Mouse (Mus musculus) heart, embryonic 14.5 days (tissue): ENCODE data around the gene Eea1. TPM values are rescaled to one million over a fixed set of nuclear protein-coding genes. Genes with fewer than 3 reads are reported as not detected.
A peak's percentile ranks its signal among the peaks of the same experiment; 100 is the strongest.

Source experiments
- ATAC-seq: fragments of 200-750 bp; cut with Nextera tagmentation; 2 replicates; pipeline ENCODE4 v1.8.0; 2017; ENCODE audit warnings: low read depth, moderate TSS enrichment; ENCODE audit not compliant: insufficient number of reproducible peaks, insufficient read depth, low FRiP score
- H3K27ac ChIP-seq, 2 experiments: fragments of 200-500 bp in 1 of 2; fragments of 300-500 bp in 1 of 2; sonication (generic) in 1 of 2; replicated peaks in 1 of 2; 2 replicates each; pipeline ENCODE4 v1.5.1; 2012 to 2014; ENCODE audit warnings: low read depth in 2 of 2, low read length in 2 of 2, control low read depth in 1 of 2, mild to moderate bottlenecking in 1 of 2, mixed read lengths in 1 of 2; ENCODE audit not compliant: control insufficient read depth in 1 of 2, insufficient read depth in 1 of 2
- H3K27me3 ChIP-seq: fragments of 300-500 bp; sonication (generic); 2 replicates; pipeline ENCODE4 v1.6.1; 2014; ENCODE audit warnings: mild to moderate bottlenecking, low read length, control low read depth; ENCODE audit not compliant: control insufficient read depth, insufficient read depth
- H3K36me3 ChIP-seq: fragments of 300-500 bp; sonication (generic); 2 replicates; pipeline ENCODE4 v1.6.1; 2014; ENCODE audit warnings: mild to moderate bottlenecking, control low read depth, low read length, mixed read lengths; ENCODE audit not compliant: control insufficient read depth, insufficient read depth
- H3K4me1 ChIP-seq, 2 experiments: fragments of 200-500 bp in 1 of 2; fragments of 300-500 bp in 1 of 2; sonication (generic) in 1 of 2; 2 replicates each; pipeline ENCODE4 v1.6.1; 2012 to 2014; ENCODE audit warnings: low read length in 2 of 2, control low read depth in 1 of 2, mixed read lengths in 1 of 2; ENCODE audit not compliant: control insufficient read depth in 2 of 2, insufficient read depth in 2 of 2
- H3K4me2 ChIP-seq: fragments of 300-500 bp; sonication (generic); 2 replicates; pipeline ENCODE4 v1.6.1; 2014; ENCODE audit warnings: mild to moderate bottlenecking, low read length
- H3K4me3 ChIP-seq, 2 experiments: fragments of 200-500 bp in 1 of 2; fragments of 300-500 bp in 1 of 2; sonication (generic) in 1 of 2; 2 replicates each; pipeline ENCODE4 v1.5.1; 2012 to 2014; ENCODE audit warnings: low read length in 2 of 2, mild to moderate bottlenecking in 2 of 2, control low read depth in 1 of 2, low read depth in 1 of 2, moderate library complexity in 1 of 2; ENCODE audit not compliant: control insufficient read depth in 1 of 2, insufficient read depth in 1 of 2
- H3K9ac ChIP-seq: fragments of 300-500 bp; sonication (generic); 2 replicates; pipeline ENCODE4 v1.6.1; 2014; ENCODE audit warnings: mild to moderate bottlenecking, low read length
- H3K9me3 ChIP-seq: fragments of 300-500 bp; sonication (generic); 2 replicates; pipeline ENCODE4 v1.6.1; 2016; ENCODE audit warnings: low read length, control low read depth; ENCODE audit not compliant: control insufficient read depth
- WGBS: fragments of 180-500 bp; shearing (Covaris S2); extraction: QIAGEN DNeasy Blood & Tissue Kit; methylation state at CpG from one replicate; pipeline ENCODE4 v1.1.7; 2014; 5-methylcytosine and 5-hydroxymethylcytosine counted together
- polyA plus RNA-seq: library from polyadenylated mRNA; unstranded; fragments of >200 nt; fragmentation: Nextera tagmentation; extraction: Ambion mirVana; gene quantifications from 2 replicates; pipeline ENCODE4 v1.2.1, GENCODE M21; 2014

Gene Eea1
- polyA plus RNA-seq, 1 experiment from 2014 or later, result 24.3 TPM

GRCm38 (mm10) chr10:95951346-95951745, 10.9 kb downstream of the Eea1 start:
- no peak overlapping the region for H3K27ac ChIP-seq
- WGBS, result 91% methylated on average over 2 of the region's 2 CpGs

GRCm38 (mm10) chr10:95956629-95957028, 16.2 kb downstream of the Eea1 start:
- Histone ChIP-seq H3K27ac (no peak overlapping the region), H3K36me3 (no peaks in the 10 kb centered on the region), H3K9ac (no peak overlapping the region), H3K9me3 (0 out of 2 replicates have a peak, but pooled peaks cover 3% of the 10 kb centered on the region), H3K4me3 (no peak overlapping the region), H3K27me3 (no peaks in the 10 kb centered on the region), H3K4me1 (no peaks in the 10 kb centered on the region), H3K4me2 (no peak overlapping the region)
- no peak for ATAC-seq
- 87% methylated on average over 2 of the region's 2 CpGs for WGBS

More at GRCm38 (mm10) chr10:95951346-95951745, 10.9 kb downstream of the Eea1 start:
- Histone ChIP-seq H3K9me3 (no peaks in the 10 kb centered on the region), H3K4me3 (no peak overlapping the region), H3K9ac (no peak overlapping the region), H3K4me1 (no peaks in the 10 kb centered on the region; a peak in 1 of 4 replicates), H3K27me3 (no peaks in the 10 kb centered on the region), H3K36me3 (no peaks in the 10 kb centered on the region), H3K4me2 (no peak overlapping the region)
- ATAC-seq, result no peak

- no peak for ATAC-seq
- H3K27ac ChIP-seq, result no peak overlapping the region
- no peak overlapping the region for H3K4me3 ChIP-seq
- no peak overlapping the region for H3K9ac ChIP-seq
- WGBS, result 69% methylated on average over 1 of the region's 1 CpGs
- 0 out of 2 replicates have a peak, but pooled peaks cover 3% of the 10 kb centered on the region for H3K9me3 ChIP-seq
- H3K4me1 ChIP-seq, result no peaks in the 10 kb centered on the region
- H3K4me2 ChIP-seq, result no peak overlapping the region
- no peaks in the 10 kb centered on the region for H3K27me3 ChIP-seq
- no peaks in the 10 kb centered on the region for H3K36me3 ChIP-seq
Observed at GRCm38 (mm10) chr10:95957574-95957973, 17.1 kb downstream of the Eea1 start.

GRCm38 (mm10) chr10:95964679-95965078, 24.2 kb downstream of the Eea1 start:
- H3K9ac ChIP-seq, result no peak overlapping the region
- H3K27me3 ChIP-seq, result no peaks in the 10 kb centered on the region
- WGBS, result 83% methylated on average over 1 of the region's 1 CpGs
- H3K27ac ChIP-seq, result no peak overlapping the region
- no peak for ATAC-seq
- 0 out of 2 replicates have a peak, but pooled peaks cover 2% of the 10 kb centered on the region for H3K9me3 ChIP-seq
- no peak overlapping the region for H3K4me2 ChIP-seq
- H3K36me3 ChIP-seq, result no peaks in the 10 kb centered on the region
- H3K4me1 ChIP-seq, result peaks cover under 1 to 8% of the 10 kb centered on the region in 2 experiments; a peak in 1 of 4 replicates
- no peak overlapping the region for H3K4me3 ChIP-seq

GRCm38 (mm10) chr10:95969694-95970093, 29.2 kb downstream of the Eea1 start:
- Histone ChIP-seq H3K4me3 (no peak overlapping the region), H3K9me3 (no peaks in the 10 kb centered on the region), H3K4me2 (no peak overlapping the region), H3K27me3 (no peaks in the 10 kb centered on the region), H3K4me1 (peaks cover 6 to 20% of the 10 kb centered on the region in 2 experiments; a peak in 3 of 4 replicates), H3K27ac (peak overlapping the region in 1 of 2 experiments; percentile 85; a peak in 1 of 4 replicates), H3K36me3 (peaks cover 3% of the 10 kb centered on the region; the same call in 1 of the 2 replicates), H3K9ac (no peak overlapping the region)
- 94% methylated on average over 1 of the region's 1 CpGs for WGBS
- no peak for ATAC-seq

- 3% methylated on average over 3 of the region's 3 CpGs for WGBS
- peak overlapping the region; percentile 65 for H3K4me2 ChIP-seq
- H3K27ac ChIP-seq, result peak overlapping the region; percentile 85
- H3K36me3 ChIP-seq, result peaks cover 13% of the 10 kb centered on the region
- no peak; the same call in 1 of the 2 replicates for ATAC-seq
- no peaks in the 10 kb centered on the region for H3K9me3 ChIP-seq
- peaks cover 6 to 20% of the 10 kb centered on the region in 2 experiments; a peak in 3 of 4 replicates for H3K4me1 ChIP-seq
- H3K4me3 ChIP-seq, result peak overlapping the region in 1 of 2 experiments; percentile 25; a peak in 2 of 4 replicates
- peak overlapping the region; percentile 55 for H3K9ac ChIP-seq
- no peaks in the 10 kb centered on the region for H3K27me3 ChIP-seq
Observed at GRCm38 (mm10) chr10:95970744-95971212, 30.3 kb downstream of the Eea1 start.

GRCm38 (mm10) chr10:95971341-95971740, 30.9 kb downstream of the Eea1 start:
- peaks cover 19% of the 10 kb centered on the region for H3K36me3 ChIP-seq
- peaks cover 6 to 20% of the 10 kb centered on the region in 2 experiments; a peak in 3 of 4 replicates for H3K4me1 ChIP-seq
- 62% methylated on average over 4 of the region's 4 CpGs for WGBS
- H3K4me3 ChIP-seq, result peak overlapping the region in 1 of 2 experiments; percentile 25; a peak in 1 of 4 replicates
- no peak for ATAC-seq
- H3K27ac ChIP-seq, result peak overlapping the region; percentile 85; a peak in 3 of 4 replicates
- H3K27me3 ChIP-seq, result no peaks in the 10 kb centered on the region
- peak overlapping the region; percentile 65 for H3K4me2 ChIP-seq
- no peak overlapping the region for H3K9ac ChIP-seq
- H3K9me3 ChIP-seq, result no peaks in the 10 kb centered on the region

- H3K4me3 ChIP-seq, result no peak overlapping the region
- peaks cover 6 to 20% of the 10 kb centered on the region in 2 experiments; a peak in 3 of 4 replicates for H3K4me1 ChIP-seq
- WGBS, result 88% methylated on average over 3 of the region's 3 CpGs
- H3K36me3 ChIP-seq, result peaks cover 25% of the 10 kb centered on the region
- no peak for ATAC-seq
- no peak overlapping the region for H3K4me2 ChIP-seq
- no peaks in the 10 kb centered on the region for H3K9me3 ChIP-seq
- no peak overlapping the region for H3K9ac ChIP-seq
- no peak overlapping the region for H3K27ac ChIP-seq
- no peaks in the 10 kb centered on the region for H3K27me3 ChIP-seq
Observed at GRCm38 (mm10) chr10:95971942-95972341, 31.5 kb downstream of the Eea1 start.
